Mouse (Mus musculus) brain, embryonic 14.5 days (tissue): ENCODE data around the gene Papss1.

Source experiments
- CTCF ChIP-seq: fragments of 200-500 bp; IDR thresholded peaks from 2 replicates; pipeline ENCODE4 v1.5.1; 2012; ENCODE audit warnings: inconsistent platforms, mild to moderate bottlenecking, moderate library complexity, borderline replicate concordance; ENCODE audit not compliant: insufficient read depth, insufficient read length; ENCODE audit errors: extremely low read depth
- POLR2A ChIP-seq: fragments of 200-500 bp; IDR thresholded peaks from 2 replicates; pipeline ENCODE4 v1.6.1; 2012; ENCODE audit warnings: mild to moderate bottlenecking, inconsistent platforms, borderline replicate concordance; ENCODE audit not compliant: poor library complexity, insufficient read depth, insufficient read length, severe bottlenecking; ENCODE audit errors: extremely low read depth

GRCm38 (mm10) chr3:131565257-131565610, 666 bp downstream of the Papss1 start:
- TF ChIP-seq CTCF (no peak), POLR2A (no peak)
